ENCODE assay signal across 8 mouse cellular contexts in genomic region chr6:116821215-116821912, GRCm38 (mm10).
DNase-seq lines count a peak whose midpoint lies in the region; ATAC-seq and TF ChIP-seq lines count a peak whose summit lies in the region.

No protein-coding gene starts in this region.

- H3K27ac ChIP-seq in heart, embryonic 11.5 days (ENCODE audit: low read depth, low read length) = no peak overlapping the region
- H3K27ac ChIP-seq in gastrocnemius, adult 2 months = no peak overlapping the region
- H3K27ac ChIP-seq in midbrain, postnatal 0 days (ENCODE audit: low read depth, low read length) = peak overlapping the region; percentile 77

- no peaks in the 10 kb centered on the region for H3K36me3 ChIP-seq in heart, embryonic 11.5 days (ENCODE audit: control insufficient read depth, insufficient read depth, low read length)
- no peaks in the 10 kb centered on the region for H3K36me3 ChIP-seq in midbrain, postnatal 0 days (ENCODE audit: insufficient read depth, low read length)

- ATAC-seq in heart, embryonic 11.5 days (replicated peaks; ENCODE audit: insufficient number of reproducible peaks, low FRiP score, low TSS enrichment) = no peak
- ATAC-seq in midbrain, postnatal 0 days (ENCODE audit: low FRiP score) = peak; percentile 78

- peak; percentile 72 to 78 for DNase-seq in heart, adult 18-20 months
- peak; percentile 19 for DNase-seq in adipocyte (ENCODE audit: low spot score)
- peak; percentile 52 for DNase-seq in gastrocnemius, adult 2 months
- peak; percentile 64 for DNase-seq in kidney, postnatal 10 days
- peak; percentile 77 for DNase-seq in midbrain, postnatal 0 days (ENCODE audit: low spot score)
- DNase-seq in spleen, postnatal 36 days (ENCODE audit: low spot score in 2 of 2) = no peak
- DNase-seq in left cerebral cortex, adult 8-10 months (ENCODE audit: low spot score in 2 of 2) = no peak

- H3K4me1 ChIP-seq in heart, embryonic 11.5 days (ENCODE audit: control insufficient read depth, insufficient read depth, low read length) = peaks cover 9% of the 10 kb centered on the region
- peaks cover 11% of the 10 kb centered on the region; the same call in 1 of the 2 replicates for H3K4me1 ChIP-seq in midbrain, postnatal 0 days (ENCODE audit: insufficient read depth, low read length)

- H3K9me3 ChIP-seq in heart, embryonic 11.5 days (replicated peaks; ENCODE audit: control insufficient read depth, low read length) = no peaks in the 10 kb centered on the region
- no peaks in the 10 kb centered on the region for H3K9me3 ChIP-seq in midbrain, postnatal 0 days (ENCODE audit: low read length)

- no peak overlapping the region for H3K4me2 ChIP-seq in heart, embryonic 11.5 days
- H3K4me2 ChIP-seq in midbrain, postnatal 0 days (ENCODE audit: low read depth, low read length, poor library complexity, severe bottlenecking) = no peak overlapping the region; the same call in 1 of the 2 replicates

- H3K27me3 ChIP-seq in heart, embryonic 11.5 days (ENCODE audit: control insufficient read depth, insufficient read depth, low read length) = no peaks in the 10 kb centered on the region
- no peaks in the 10 kb centered on the region for H3K27me3 ChIP-seq in midbrain, postnatal 0 days (ENCODE audit: insufficient read depth, low read length)

- H3K4me3 ChIP-seq in heart, embryonic 11.5 days (ENCODE audit: low read depth, low read length) = no peak overlapping the region
- no peak overlapping the region for H3K4me3 ChIP-seq in gastrocnemius, adult 2 months
- no peak overlapping the region for H3K4me3 ChIP-seq in midbrain, postnatal 0 days (ENCODE audit: low read depth, low read length)

- H3K9ac ChIP-seq in heart, embryonic 11.5 days (ENCODE audit: low read depth, low read length) = no peak overlapping the region
- H3K9ac ChIP-seq in midbrain, postnatal 0 days (replicated peaks; ENCODE audit: low read length, poor library complexity, severe bottlenecking) = no peak overlapping the region

- intact Hi-C loops in gastrocnemius, adult 2 months (cut with DNase I) = no loop called here

- TF ChIP-seq CTCF in gastrocnemius, adult 2 months (IDR thresholded peaks at IDR 0.05) = no peak
- no peak for TF ChIP-seq CTCF in midbrain, postnatal 0 days (IDR thresholded peaks at IDR 0.05)

- WGBS in heart, embryonic 11.5 days (ENCODE audit: insufficient replicate concordance) = 53% methylated on average over 12 of the region's 12 CpGs
- WGBS in midbrain, postnatal 0 days = 16% methylated on average over 12 of the region's 12 CpGs

Comparison
In these comparisons a context has a peak if more than half of its experiments do, and no peak if none do; other contexts are left out.
1. DNase-seq: peak in heart, adult 18-20 months (2 of 2), adipocyte (single experiment), gastrocnemius, adult 2 months (single experiment), kidney, postnatal 10 days (single experiment) and midbrain, postnatal 0 days (single experiment); none in spleen, postnatal 36 days (0 of 2) and left cerebral cortex, adult 8-10 months (0 of 2).